ENCODE assay signal across 8 mouse cellular contexts in genomic region chr8:104564633-104565456, GRCm38 (mm10). TPM values are rescaled to one million over a fixed set of nuclear protein-coding genes. Genes with fewer than 3 reads are reported as not detected.
DNase-seq lines count a peak whose midpoint lies in the region; TF ChIP-seq lines count a peak whose summit lies in the region.

No protein-coding gene starts in this region.

- H3K4me1 ChIP-seq in cortical plate, adult 2 months (ENCODE audit: control insufficient read depth, insufficient read depth, low read length) = no peaks in the 10 kb centered on the region
- peaks cover 17% of the 10 kb centered on the region for H3K4me1 ChIP-seq in megakaryocyte, embryonic 14.5 days

- intact Hi-C loops in left cerebral cortex, adult 2 months (cut with DNase I) = no loop called here

- no peaks in the 10 kb centered on the region for H3K27me3 ChIP-seq in megakaryocyte, embryonic 14.5 days (replicated peaks)

- TF ChIP-seq POLR2A in cortical plate, adult 2 months (IDR thresholded peaks at IDR 0.05; ENCODE audit: extremely low read depth, insufficient read depth, low read length) = no peak

- TF ChIP-seq CTCF in cortical plate, adult 2 months (IDR thresholded peaks at IDR 0.05; ENCODE audit: extremely low read depth, insufficient read depth, low read length) = peak; percentile 92
- peak; percentile 76 for TF ChIP-seq CTCF in left cerebral cortex, adult 2 months (IDR thresholded peaks at IDR 0.05)

- H3K36me3 ChIP-seq in megakaryocyte, embryonic 14.5 days (replicated peaks; ENCODE audit: low read length) = no peaks in the 10 kb centered on the region

- peak; percentile 92 for DNase-seq in adipocyte (ENCODE audit: low spot score)
- DNase-seq in gastrocnemius, adult 8-10 months (ENCODE audit: low spot score in 2 of 2) = peak; percentile 75 to 82
- DNase-seq in hindlimb bud, embryonic 11.5 days (ENCODE audit: extremely low spot score, low read depth, low spot score) = peak; percentile 84
- DNase-seq in left cerebral cortex, adult 2 months (ENCODE audit: extremely low spot score in 1 of 2, low spot score in 2 of 2) = peak; percentile 75 to 79
- DNase-seq in right cerebral cortex, adult 2 months (ENCODE audit: low spot score in 2 of 2) = peak; percentile 82 to 86
- DNase-seq in urinary bladder, postnatal 14 days (ENCODE audit: low spot score) = peak; percentile 88

- no peak overlapping the region for H3K27ac ChIP-seq in cortical plate, adult 2 months (ENCODE audit: insufficient read depth, low read length)
- H3K27ac ChIP-seq in left cerebral cortex, adult 2 months = no peak overlapping the region

- H3K9me3 ChIP-seq in megakaryocyte, embryonic 14.5 days = no peaks in the 10 kb centered on the region

- no peak overlapping the region for H3K4me3 ChIP-seq in cortical plate, adult 2 months (ENCODE audit: insufficient read depth, low read length)
- H3K4me3 ChIP-seq in left cerebral cortex, adult 2 months = no peak overlapping the region
- peak overlapping the region; percentile 81 for H3K4me3 ChIP-seq in megakaryocyte, embryonic 14.5 days (replicated peaks)

RNA-seq across cellular contexts. Expression of gene Pdp2, which starts 26.4 kb away (rescaled TPM):
- polyA plus RNA-seq in cortical plate, adult 2 months (2012; rRNA removed) = 4.7 and 5.1 TPM in 2 replicates
- 1 to 10 TPM; 2.0 to 4.6 (median 4.4) TPM for total RNA-seq in gastrocnemius, adult 8-10 months (2022)
- total RNA-seq in left cerebral cortex, adult 2 months (2021) = 1 to 10 TPM; 8.4 to 8.5 TPM
- polyA plus RNA-seq in megakaryocyte, embryonic 14.5 days (2012; ENCODE audit: insufficient read depth, low replicate concordance) = 1.3 TPM in 1 of 2 replicates, not detected in the other

RNA-seq across cellular contexts. Expression of gene Car7, which starts 30.4 kb away (rescaled TPM):
- 48.6 and 59.8 TPM in 2 replicates for polyA plus RNA-seq in cortical plate, adult 2 months (2012; rRNA removed)
- 1 to 10 TPM in 2 of 4 experiments, under 1 TPM in 2; 0.21 to 1.2 (median 0.68) TPM for total RNA-seq in gastrocnemius, adult 8-10 months (2022)
- 10 to 100 TPM; 31.9 to 32.3 TPM for total RNA-seq in left cerebral cortex, adult 2 months (2021)
- polyA plus RNA-seq in megakaryocyte, embryonic 14.5 days (2012; ENCODE audit: insufficient read depth, low replicate concordance) = 1.1 and 8.2 TPM in 2 replicates

RNA-seq across cellular contexts. Expression of gene Nae1, which starts 30.4 kb away (rescaled TPM):
- polyA plus RNA-seq in cortical plate, adult 2 months (2012; rRNA removed) = 75.4 and 76.2 TPM in 2 replicates
- total RNA-seq in gastrocnemius, adult 8-10 months (2022) = 10 to 100 TPM; 21.5 to 29.2 (median 25.0) TPM
- 10 to 100 TPM; 47.0 to 51.2 TPM for total RNA-seq in left cerebral cortex, adult 2 months (2021)
- 1.5 TPM in 1 of 2 replicates, not detected in the other for polyA plus RNA-seq in megakaryocyte, embryonic 14.5 days (2012; ENCODE audit: insufficient read depth, low replicate concordance)

RNA-seq across cellular contexts. Expression of gene Terb1, which starts 55.1 kb away (rescaled TPM):
- polyA plus RNA-seq in cortical plate, adult 2 months (2012; rRNA removed) = 0.69 and 1.2 TPM in 2 replicates
- total RNA-seq in gastrocnemius, adult 8-10 months (2022) = not detected
- 1 to 10 TPM; 1.9 to 2.0 TPM for total RNA-seq in left cerebral cortex, adult 2 months (2021)
- polyA plus RNA-seq in megakaryocyte, embryonic 14.5 days (2012; ENCODE audit: insufficient read depth, low replicate concordance) = not detected in 2 replicates

RNA-seq across cellular contexts. Expression of gene Cdh16, which starts 59.4 kb away (rescaled TPM):
- polyA plus RNA-seq in cortical plate, adult 2 months (2012; rRNA removed) = not detected in 2 replicates
- total RNA-seq in gastrocnemius, adult 8-10 months (2022) = under 1 TPM in 1 of 4 experiments, not detected in 3; 0.47 TPM
- total RNA-seq in left cerebral cortex, adult 2 months (2021) = not detected
- polyA plus RNA-seq in megakaryocyte, embryonic 14.5 days (2012; ENCODE audit: insufficient read depth, low replicate concordance) = not detected in 2 replicates

Comparison
In these comparisons a context has a peak if more than half of its experiments do, and no peak if none do; other contexts are left out.
1. RNA of gene Car7, which starts 30.4 kb away (total RNA-seq): 31.9 to 32.3 TPM in left cerebral cortex, adult 2 months; 0.21 to 1.2 TPM in gastrocnemius, adult 8-10 months; every median in the first group is over 10 times any median in the second.
2. Peak in every context shown above with its lines, with median percentiles within 50 percentile points of each other: DNase-seq.